Mouse (Mus musculus): ENCODE data around the gene Dynlt3. TPM values are rescaled to one million over a fixed set of nuclear protein-coding genes. Genes with fewer than 3 reads are reported as not detected.
"Not testable (repeated sequence)": the region's sequence is repeated elsewhere in the genome, so short reads cannot be mapped to it uniquely, and the experiment has no call there.

Gene Dynlt3
- 3.1 and 3.8 TPM in 2 replicates for polyA plus RNA-seq (2012; rRNA removed)

GRCm38 (mm10) chrX:9662391-9663111, at the start of gene Dynlt3:
Gene Dynlt3 (minus strand): TSS chrX:9663003.
- WGBS = 19% methylated on average over 30 of the region's 30 CpGs
- peak within 1 kb of the TSS; percentile 83 for H3K27ac ChIP-seq (ENCODE audit: insufficient read depth, low read length)
- peak; percentile 19 for TF ChIP-seq POLR2A (IDR thresholded peaks at IDR 0.05; ENCODE audit: low read depth, low read length)
- no peak for TF ChIP-seq CTCF (IDR thresholded peaks at IDR 0.05; ENCODE audit: extremely low read depth, insufficient read depth, insufficient read length, insufficient replicate concordance)

GRCm38 (mm10) chrX:9699815-9700214, 37.0 kb upstream of the Dynlt3 start:
- no peak for TF ChIP-seq POLR2A (IDR thresholded peaks at IDR 0.05; ENCODE audit: low read depth, low read length)
- no peak for TF ChIP-seq CTCF (IDR thresholded peaks at IDR 0.05; ENCODE audit: extremely low read depth, insufficient read depth, insufficient read length, insufficient replicate concordance)
- H3K27me3 ChIP-seq (ENCODE audit: control insufficient read depth, insufficient read depth, low read length) = no peaks in the 10 kb centered on the region
- 91% methylated on average over 3 of the region's 3 CpGs for WGBS
- no peak overlapping the region for H3K27ac ChIP-seq (ENCODE audit: insufficient read depth, low read length)
- H3K4me1 ChIP-seq (ENCODE audit: control insufficient read depth, insufficient read depth, insufficient read length) = no peaks in the 10 kb centered on the region
- no peak for DNase-seq (ENCODE audit: low read depth in 1 of 2, low spot score in 2 of 2)
- H3K4me3 ChIP-seq (ENCODE audit: extremely low read depth, insufficient read depth, insufficient read length) = no peak overlapping the region
- no peaks in the 10 kb centered on the region for H3K36me3 ChIP-seq (ENCODE audit: control insufficient read depth, insufficient read depth, low read length)

More at GRCm38 (mm10) chrX:9662391-9663111, at the start of gene Dynlt3:
- Histone ChIP-seq H3K36me3 (ENCODE audit: control insufficient read depth, insufficient read depth, low read length) (no peaks in the 10 kb centered on the region), H3K4me3 (ENCODE audit: extremely low read depth, insufficient read depth, insufficient read length) (peak within 1 kb of the TSS; percentile 83), H3K4me1 (ENCODE audit: control insufficient read depth, insufficient read depth, insufficient read length) (peaks cover 2% of the 10 kb centered on the region; the same call in 1 of the 2 replicates), H3K27me3 (ENCODE audit: control insufficient read depth, insufficient read depth, low read length) (no peaks in the 10 kb centered on the region)
- peak; percentile 62 to 67 for DNase-seq (ENCODE audit: low read depth in 1 of 2, low spot score in 2 of 2)

- WGBS = 84% methylated on average over 6 of the region's 6 CpGs
- H3K27me3 ChIP-seq (ENCODE audit: control insufficient read depth, insufficient read depth, low read length) = no peaks in the 10 kb centered on the region
- H3K4me1 ChIP-seq (ENCODE audit: control insufficient read depth, insufficient read depth, insufficient read length) = no peaks in the 10 kb centered on the region
- no peak overlapping the region for H3K4me3 ChIP-seq (ENCODE audit: extremely low read depth, insufficient read depth, insufficient read length)
- no peaks in the 10 kb centered on the region for H3K36me3 ChIP-seq (ENCODE audit: control insufficient read depth, insufficient read depth, low read length)
- no peak for TF ChIP-seq POLR2A (IDR thresholded peaks at IDR 0.05; ENCODE audit: low read depth, low read length)
- no peak for TF ChIP-seq CTCF (IDR thresholded peaks at IDR 0.05; ENCODE audit: extremely low read depth, insufficient read depth, insufficient read length, insufficient replicate concordance)
- H3K27ac ChIP-seq (ENCODE audit: insufficient read depth, low read length) = no peak overlapping the region
- no peak for DNase-seq (ENCODE audit: low read depth in 1 of 2, low spot score in 2 of 2)
Observed at GRCm38 (mm10) chrX:9695997-9696396, 33.2 kb upstream of the Dynlt3 start.

- no peak overlapping the region for H3K4me3 ChIP-seq (ENCODE audit: extremely low read depth, insufficient read depth, insufficient read length)
- TF ChIP-seq POLR2A (IDR thresholded peaks at IDR 0.05; ENCODE audit: low read depth, low read length) (no peak), CTCF (IDR thresholded peaks at IDR 0.05; ENCODE audit: extremely low read depth, insufficient read depth, insufficient read length, insufficient replicate concordance) (no peak)
- H3K36me3 ChIP-seq (ENCODE audit: control insufficient read depth, insufficient read depth, low read length) = no peaks in the 10 kb centered on the region
- H3K27me3 ChIP-seq (ENCODE audit: control insufficient read depth, insufficient read depth, low read length) = no peaks in the 10 kb centered on the region
- WGBS = 66% methylated on average over 1 of the region's 1 CpGs
- H3K4me1 ChIP-seq (ENCODE audit: control insufficient read depth, insufficient read depth, insufficient read length) = no peaks in the 10 kb centered on the region; the same call in 1 of the 2 replicates
- DNase-seq (ENCODE audit: low read depth in 1 of 2, low spot score in 2 of 2) = no peak
- H3K27ac ChIP-seq (ENCODE audit: insufficient read depth, low read length) = peak overlapping the region; percentile 58; the same call in 1 of the 2 replicates
Observed at GRCm38 (mm10) chrX:9672040-9672439, 9.2 kb upstream of the Dynlt3 start.

GRCm38 (mm10) chrX:9671418-9671817, 8.6 kb upstream of the Dynlt3 start:
- TF ChIP-seq POLR2A (IDR thresholded peaks at IDR 0.05; ENCODE audit: low read depth, low read length) (no peak), CTCF (IDR thresholded peaks at IDR 0.05; ENCODE audit: extremely low read depth, insufficient read depth, insufficient read length, insufficient replicate concordance) (no peak)
- no peaks in the 10 kb centered on the region; the same call in 1 of the 2 replicates for H3K4me1 ChIP-seq (ENCODE audit: control insufficient read depth, insufficient read depth, insufficient read length)
- 66% methylated on average over 3 of the region's 3 CpGs for WGBS
- no peak overlapping the region for H3K27ac ChIP-seq (ENCODE audit: insufficient read depth, low read length)
- H3K27me3 ChIP-seq (ENCODE audit: control insufficient read depth, insufficient read depth, low read length) = no peaks in the 10 kb centered on the region
- H3K4me3 ChIP-seq (ENCODE audit: extremely low read depth, insufficient read depth, insufficient read length) = no peak overlapping the region
- peak in 1 of 2 experiments; percentile 25 for DNase-seq (ENCODE audit: low read depth in 1 of 2, low spot score in 2 of 2)
- H3K36me3 ChIP-seq (ENCODE audit: control insufficient read depth, insufficient read depth, low read length) = no peaks in the 10 kb centered on the region

GRCm38 (mm10) chrX:9652806-9653205, 10.0 kb downstream of the Dynlt3 start:
- H3K36me3 ChIP-seq (ENCODE audit: control insufficient read depth, insufficient read depth, low read length) = 0 out of 2 replicates have a peak, but pooled peaks cover 2% of the 10 kb centered on the region
- TF ChIP-seq POLR2A (IDR thresholded peaks at IDR 0.05; ENCODE audit: low read depth, low read length) (no peak), CTCF (IDR thresholded peaks at IDR 0.05; ENCODE audit: extremely low read depth, insufficient read depth, insufficient read length, insufficient replicate concordance) (no peak)
- H3K27ac ChIP-seq (ENCODE audit: insufficient read depth, low read length) = no peak overlapping the region
- no peaks in the 10 kb centered on the region for H3K27me3 ChIP-seq (ENCODE audit: control insufficient read depth, insufficient read depth, low read length)
- DNase-seq (ENCODE audit: low read depth in 1 of 2, low spot score in 2 of 2) = no peak
- WGBS = 78% methylated on average over 3 of the region's 3 CpGs
- no peak overlapping the region for H3K4me3 ChIP-seq (ENCODE audit: extremely low read depth, insufficient read depth, insufficient read length)
- no peaks in the 10 kb centered on the region for H3K4me1 ChIP-seq (ENCODE audit: control insufficient read depth, insufficient read depth, insufficient read length)

GRCm38 (mm10) chrX:9640594-9640993, 22.2 kb downstream of the Dynlt3 start:
- H3K36me3 ChIP-seq (ENCODE audit: control insufficient read depth, insufficient read depth, low read length); H3K27ac ChIP-seq (ENCODE audit: insufficient read depth, low read length); H3K4me3 ChIP-seq (ENCODE audit: extremely low read depth, insufficient read depth, insufficient read length); DNase-seq (ENCODE audit: low read depth in 1 of 2, low spot score in 2 of 2); H3K4me1 ChIP-seq (ENCODE audit: control insufficient read depth, insufficient read depth, insufficient read length); H3K27me3 ChIP-seq (ENCODE audit: control insufficient read depth, insufficient read depth, low read length): not testable (repeated sequence)
- WGBS = 78% methylated on average over 5 of the region's 5 CpGs

- H3K27me3 ChIP-seq (ENCODE audit: control insufficient read depth, insufficient read depth, low read length); H3K36me3 ChIP-seq (ENCODE audit: control insufficient read depth, insufficient read depth, low read length); H3K4me3 ChIP-seq (ENCODE audit: extremely low read depth, insufficient read depth, insufficient read length); H3K4me1 ChIP-seq (ENCODE audit: control insufficient read depth, insufficient read depth, insufficient read length); H3K27ac ChIP-seq (ENCODE audit: insufficient read depth, low read length); DNase-seq (ENCODE audit: low read depth in 1 of 2, low spot score in 2 of 2): not testable (repeated sequence)
- WGBS = 42% methylated on average over 2 of the region's 2 CpGs
Observed at GRCm38 (mm10) chrX:9640126-9640525, 22.7 kb downstream of the Dynlt3 start.

Measured in spleen, adult 2 months (tissue).